Comparison of ENCODE assay signal across 8 mouse cellular contexts in the genomic region with DNA sequence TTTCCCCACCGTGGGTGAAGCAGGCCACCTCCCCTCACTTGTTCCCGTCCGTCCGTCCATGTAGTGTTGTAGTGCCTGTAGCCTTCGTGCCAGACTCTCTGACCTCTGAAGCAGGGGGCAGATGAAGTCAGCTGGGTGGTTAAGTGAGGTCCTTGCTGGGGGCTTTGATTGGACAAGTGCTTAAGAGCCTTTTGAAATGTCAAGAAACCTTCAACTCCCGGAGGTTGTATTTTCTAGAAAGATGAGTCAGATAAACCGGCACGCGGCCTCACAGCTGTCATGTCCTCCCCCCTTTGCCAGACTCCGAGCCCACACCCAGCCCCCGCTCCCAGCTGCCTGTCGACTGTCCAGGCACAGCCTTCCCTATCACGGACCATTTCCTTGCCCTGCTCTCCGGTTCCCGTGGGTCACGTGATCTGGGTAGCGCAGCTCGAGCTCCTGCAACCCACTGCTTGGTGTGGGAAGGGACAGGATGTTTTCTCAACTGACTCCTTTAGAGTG. TPM values are rescaled to one million over a fixed set of nuclear protein-coding genes. Genes with fewer than 3 reads are reported as not detected.
A peak's percentile ranks its signal among the peaks of the same experiment; 100 is the strongest.
DNase-seq lines count a peak whose midpoint lies in the region; ATAC-seq and TF ChIP-seq lines count a peak whose summit lies in the region.

No protein-coding gene starts in this region.

- peaks cover 2% of the 10 kb centered on the region for H3K9me3 ChIP-seq in CH12.LX (replicated peaks; ENCODE audit: low read length)
- no peaks in the 10 kb centered on the region for H3K9me3 ChIP-seq in intestine, embryonic 16.5 days (ENCODE audit: control insufficient read depth, low read length)
- no peaks in the 10 kb centered on the region for H3K9me3 ChIP-seq in liver, embryonic 11.5 days (ENCODE audit: control insufficient read depth, low read length)
- no peaks in the 10 kb centered on the region for H3K9me3 ChIP-seq in neural tube, embryonic 11.5 days (ENCODE audit: control insufficient read depth, low read length)

- no peak overlapping the region for H3K9ac ChIP-seq in CH12.LX (ENCODE audit: insufficient read depth, low read depth)
- no peak overlapping the region for H3K9ac ChIP-seq in heart, adult 2 months (ENCODE audit: low read depth, low read length)
- no peak overlapping the region for H3K9ac ChIP-seq in intestine, embryonic 16.5 days (ENCODE audit: low read depth, low read length)
- no peak overlapping the region for H3K9ac ChIP-seq in liver, embryonic 11.5 days (ENCODE audit: low read depth, low read length)
- H3K9ac ChIP-seq in neural tube, embryonic 11.5 days (ENCODE audit: low read length) = no peak overlapping the region

- WGBS in heart, adult 2 months = 8% methylated on average over 18 of the region's 18 CpGs
- 21% methylated on average over 18 of the region's 18 CpGs for WGBS in intestine, embryonic 16.5 days
- 17% methylated on average over 18 of the region's 18 CpGs for WGBS in liver, embryonic 11.5 days
- WGBS in neural tube, embryonic 11.5 days = 32% methylated on average over 18 of the region's 18 CpGs

- H3K4me2 ChIP-seq in CH12.LX (ENCODE audit: insufficient read depth, low read depth, poor library complexity, severe bottlenecking) = no peak overlapping the region
- H3K4me2 ChIP-seq in intestine, embryonic 16.5 days (ENCODE audit: low read depth, low read length) = peak overlapping the region; percentile 8; the same call in 1 of the 2 replicates
- H3K4me2 ChIP-seq in liver, embryonic 11.5 days = peak overlapping the region; percentile 35; the same call in 1 of the 2 replicates
- no peak overlapping the region for H3K4me2 ChIP-seq in neural tube, embryonic 11.5 days (ENCODE audit: low read depth)

- DNase-seq in CH12.LX (ENCODE audit: extremely low read depth) = no peak
- peak; percentile 73 for DNase-seq in brain, adult 2 months (ENCODE audit: low read depth, low spot score)
- peak; percentile 79 to 83 for DNase-seq in heart, adult 2 months
- peak; percentile 47 for DNase-seq in liver, embryonic 11.5 days (ENCODE audit: low spot score)
- DNase-seq in neural tube, embryonic 11.5 days (ENCODE audit: low spot score) = peak; percentile 52
- DNase-seq in urinary bladder, postnatal 14 days (ENCODE audit: low spot score) = peak; percentile 77
- DNase-seq in natural killer cell, adult 2 months (ENCODE audit: low spot score in 2 of 2) = no peak

- H3K4me3 ChIP-seq in CH12.LX (replicated peaks in 1 of 3; ENCODE audit: low read depth in 2 of 3, low read length in 2 of 3, poor library complexity in 1 of 3) = no peak overlapping the region
- H3K4me3 ChIP-seq in heart, adult 2 months = peak overlapping the region; percentile 18
- H3K4me3 ChIP-seq in intestine, embryonic 16.5 days (ENCODE audit: low read length) = no peak overlapping the region
- no peak overlapping the region for H3K4me3 ChIP-seq in liver, embryonic 11.5 days (ENCODE audit: low read depth, low read length)
- no peak overlapping the region for H3K4me3 ChIP-seq in neural tube, embryonic 11.5 days (ENCODE audit: low read depth, low read length)

- TF ChIP-seq EP300 in CH12.LX (IDR thresholded peaks at IDR 0.05; ENCODE audit: low read length) = peak; percentile 48; the same call in 1 of the 2 replicates
- no peak for TF ChIP-seq EP300 in heart, adult 2 months (IDR thresholded peaks at IDR 0.05; ENCODE audit: insufficient read depth, low read depth, low read length)

- H3K4me1 ChIP-seq in CH12.LX (ENCODE audit: control insufficient read depth in 1 of 2, insufficient read depth in 2 of 2) = peaks cover 8 to 22% of the 10 kb centered on the region in 2 experiments
- H3K4me1 ChIP-seq in heart, adult 2 months (ENCODE audit: control insufficient read depth, insufficient read depth, low read length) = peaks cover 7% of the 10 kb centered on the region
- peaks cover 9% of the 10 kb centered on the region; the same call in 1 of the 2 replicates for H3K4me1 ChIP-seq in intestine, embryonic 16.5 days (ENCODE audit: control insufficient read depth, insufficient read depth, low read length)
- H3K4me1 ChIP-seq in liver, embryonic 11.5 days (replicated peaks; ENCODE audit: control insufficient read depth, insufficient read depth, low read length) = peaks cover 3% of the 10 kb centered on the region
- no peaks in the 10 kb centered on the region for H3K4me1 ChIP-seq in neural tube, embryonic 11.5 days (ENCODE audit: control insufficient read depth, insufficient read depth, low read length)

- TF ChIP-seq POLR2A in CH12.LX (IDR thresholded peaks at IDR 0.05; ENCODE audit: low read depth, low read length) = no peak
- TF ChIP-seq POLR2A in heart, adult 2 months (IDR thresholded peaks at IDR 0.05; ENCODE audit: insufficient read depth, low read depth, low read length) = no peak

- no peak overlapping the region for H3K27ac ChIP-seq in CH12.LX (ENCODE audit: insufficient read depth, low read depth)
- H3K27ac ChIP-seq in heart, adult 2 months = peak overlapping the region; percentile 46
- H3K27ac ChIP-seq in intestine, embryonic 16.5 days (ENCODE audit: low read length) = no peak overlapping the region
- H3K27ac ChIP-seq in liver, embryonic 11.5 days (ENCODE audit: low read depth, low read length) = no peak overlapping the region
- no peak overlapping the region for H3K27ac ChIP-seq in neural tube, embryonic 11.5 days (ENCODE audit: low read depth, low read length)

- ATAC-seq in intestine, embryonic 16.5 days = peak; percentile 59
- peak; percentile 45; the same call in 1 of the 2 replicates for ATAC-seq in liver, embryonic 11.5 days (replicated peaks; ENCODE audit: low FRiP score)
- ATAC-seq in neural tube, embryonic 11.5 days (ENCODE audit: insufficient read depth, low FRiP score, low TSS enrichment) = no peak; the same call in 1 of the 2 replicates

- dilution Hi-C loops in CH12.LX (cut with MboI; ENCODE audit: extremely low pct_ligation_motif_present, extremely low pct_unique_long_range_greater_than_20kb, low sequenced_read_pairs) = no loop called here

- H3K79me2 ChIP-seq in CH12.LX (replicated peaks; ENCODE audit: control insufficient read depth, extremely low read depth, insufficient read depth, poor library complexity, severe bottlenecking) = no peaks in the 10 kb centered on the region
- H3K79me2 ChIP-seq in heart, adult 2 months (replicated peaks; ENCODE audit: control insufficient read depth, insufficient read depth, low read length) = no peaks in the 10 kb centered on the region

- no peaks in the 10 kb centered on the region for H3K27me3 ChIP-seq in CH12.LX (replicated peaks)
- no peaks in the 10 kb centered on the region for H3K27me3 ChIP-seq in heart, adult 2 months (ENCODE audit: control insufficient read depth, insufficient read depth, low read length)
- no peaks in the 10 kb centered on the region for H3K27me3 ChIP-seq in intestine, embryonic 16.5 days (replicated peaks; ENCODE audit: control insufficient read depth, insufficient read depth, low read length)
- H3K27me3 ChIP-seq in liver, embryonic 11.5 days (replicated peaks; ENCODE audit: control insufficient read depth, insufficient read depth, low read length) = no peaks in the 10 kb centered on the region
- no peaks in the 10 kb centered on the region for H3K27me3 ChIP-seq in neural tube, embryonic 11.5 days (ENCODE audit: control insufficient read depth, insufficient read depth, low read length)

- intact Hi-C loops in heart, adult 2 months (cut with DNase I) = no loop called here

- no peak for TF ChIP-seq RAD21 in CH12.LX (IDR thresholded peaks at IDR 0.05; ENCODE audit: low read depth, low read length)

- in situ Hi-C loops in CH12.LX (cut with MboI; ENCODE audit: low pct_ligation_motif_present, low pct_unique_long_range_greater_than_20kb, low sequenced_read_pairs) = no loop called here

- no peak for TF ChIP-seq CTCF in CH12.LX (conservative IDR thresholded peaks at IDR 0.05 in 1 of 2, IDR thresholded peaks at IDR 0.05 in 1 of 2; ENCODE audit: low read depth in 2 of 2, low read length in 2 of 2)
- no peak for TF ChIP-seq CTCF in heart, adult 2 months (IDR thresholded peaks at IDR 0.05)

- peaks cover 0 to 6% of the 10 kb centered on the region in 2 experiments for H3K36me3 ChIP-seq in CH12.LX (replicated peaks in 1 of 2; ENCODE audit: control insufficient read depth in 1 of 2, insufficient read depth in 1 of 2, low read length in 1 of 2)
- no peaks in the 10 kb centered on the region for H3K36me3 ChIP-seq in heart, adult 2 months (ENCODE audit: control insufficient read depth, insufficient read depth, low read length)
- H3K36me3 ChIP-seq in intestine, embryonic 16.5 days (ENCODE audit: control insufficient read depth, insufficient read depth, low read length) = no peaks in the 10 kb centered on the region
- no peaks in the 10 kb centered on the region for H3K36me3 ChIP-seq in liver, embryonic 11.5 days (ENCODE audit: control insufficient read depth, insufficient read depth, low read length)
- no peaks in the 10 kb centered on the region for H3K36me3 ChIP-seq in neural tube, embryonic 11.5 days (ENCODE audit: control insufficient read depth, insufficient read depth, low read length)

RNA-seq across cellular contexts. Expression of a gene that starts 7.7 kb away (rescaled TPM):
- total RNA-seq in CH12.LX (2012; rRNA removed) = 2.9 and 4.5 TPM in 2 replicates
- 9.8 TPM in 2 replicates for total RNA-seq in CH12.LX (2014; rRNA removed)
- polyA plus RNA-seq in CH12.LX (2012; ENCODE audit: insufficient read length, low read depth) = 13.0 and 13.9 TPM in 2 replicates
- 1 to 10 TPM in 1 of 2 experiments, under 1 TPM in 1; 0.84 to 2.4 TPM for total RNA-seq in heart, adult 2 months (2021)
- polyA plus RNA-seq in heart, adult 2 months (2012; rRNA removed) = 3.1 and 3.5 TPM in 2 replicates
- polyA plus RNA-seq in intestine, embryonic 16.5 days (2015; fragmentation: Nextera tagmentation; extraction: Ambion mirVana) = 0.62 and 0.98 TPM in 2 replicates
- 0.19 and 0.21 TPM in 2 replicates for polyA plus RNA-seq in liver, embryonic 11.5 days (2014; fragmentation: Nextera tagmentation; extraction: Ambion mirVana)
- polyA plus RNA-seq in neural tube, embryonic 11.5 days (2014; fragmentation: Nextera tagmentation; extraction: Ambion mirVana) = 0.58 and 1.1 TPM in 2 replicates

RNA-seq across cellular contexts. Expression of a gene that starts 25.6 kb away (rescaled TPM):
- total RNA-seq in CH12.LX (2012; rRNA removed) = not detected in 2 replicates
- total RNA-seq in CH12.LX (2014; rRNA removed) = not detected in 2 replicates
- polyA plus RNA-seq in CH12.LX (2012; ENCODE audit: insufficient read length, low read depth) = 0.27 TPM in 1 of 2 replicates, not detected in the other
- not detected for total RNA-seq in heart, adult 2 months (2021)
- 0.06 and 0.15 TPM in 2 replicates for polyA plus RNA-seq in heart, adult 2 months (2012; rRNA removed)
- not detected in 2 replicates for polyA plus RNA-seq in intestine, embryonic 16.5 days (2015; fragmentation: Nextera tagmentation; extraction: Ambion mirVana)
- polyA plus RNA-seq in liver, embryonic 11.5 days (2014; fragmentation: Nextera tagmentation; extraction: Ambion mirVana) = not detected in 2 replicates
- not detected in 2 replicates for polyA plus RNA-seq in neural tube, embryonic 11.5 days (2014; fragmentation: Nextera tagmentation; extraction: Ambion mirVana)

RNA-seq across cellular contexts. Expression of a gene that starts 32.3 kb away (rescaled TPM):
- 118 and 132 TPM in 2 replicates for total RNA-seq in CH12.LX (2012; rRNA removed)
- 90.6 and 93.2 TPM in 2 replicates for total RNA-seq in CH12.LX (2014; rRNA removed)
- 75.4 and 79.3 TPM in 2 replicates for polyA plus RNA-seq in CH12.LX (2012; ENCODE audit: insufficient read length, low read depth)
- 100 to 1,000 TPM; 198 to 199 TPM for total RNA-seq in heart, adult 2 months (2021)
- polyA plus RNA-seq in heart, adult 2 months (2012; rRNA removed) = 71.7 and 106 TPM in 2 replicates
- polyA plus RNA-seq in intestine, embryonic 16.5 days (2015; fragmentation: Nextera tagmentation; extraction: Ambion mirVana) = 149 and 162 TPM in 2 replicates
- polyA plus RNA-seq in liver, embryonic 11.5 days (2014; fragmentation: Nextera tagmentation; extraction: Ambion mirVana) = 205 and 214 TPM in 2 replicates
- polyA plus RNA-seq in neural tube, embryonic 11.5 days (2014; fragmentation: Nextera tagmentation; extraction: Ambion mirVana) = 151 and 156 TPM in 2 replicates

RNA-seq across cellular contexts. Expression of a gene that starts 51.2 kb away (rescaled TPM):
- total RNA-seq in CH12.LX (2012; rRNA removed) (0.25 and 0.34 TPM in 2 replicates), CH12.LX (2014; rRNA removed) (not detected in 2 replicates)
- 0.11 TPM in 1 of 2 replicates, not detected in the other for polyA plus RNA-seq in CH12.LX (2012; ENCODE audit: insufficient read length, low read depth)
- not detected for total RNA-seq in heart, adult 2 months (2021)
- polyA plus RNA-seq in heart, adult 2 months (2012; rRNA removed) = 0.32 and 0.49 TPM in 2 replicates
- 0.66 and 0.81 TPM in 2 replicates for polyA plus RNA-seq in intestine, embryonic 16.5 days (2015; fragmentation: Nextera tagmentation; extraction: Ambion mirVana)
- 0.49 TPM in 1 of 2 replicates, not detected in the other for polyA plus RNA-seq in liver, embryonic 11.5 days (2014; fragmentation: Nextera tagmentation; extraction: Ambion mirVana)
- 2.4 and 3.6 TPM in 2 replicates for polyA plus RNA-seq in neural tube, embryonic 11.5 days (2014; fragmentation: Nextera tagmentation; extraction: Ambion mirVana)

Comparison
In these comparisons a context has a peak if more than half of its experiments do, and no peak if none do; other contexts are left out.
1. DNase-seq: peak in brain, adult 2 months (single experiment), heart, adult 2 months (2 of 2), liver, embryonic 11.5 days (single experiment), neural tube, embryonic 11.5 days (single experiment) and urinary bladder, postnatal 14 days (single experiment); none in CH12.LX (single experiment) and natural killer cell, adult 2 months (0 of 2).
2. H3K4me2 ChIP-seq: peak in intestine, embryonic 16.5 days (single experiment) and liver, embryonic 11.5 days (single experiment); none in CH12.LX (single experiment) and neural tube, embryonic 11.5 days (single experiment).